Mouse (Mus musculus): ENCODE results near the gene Engase.

Gene Engase

DNA sequence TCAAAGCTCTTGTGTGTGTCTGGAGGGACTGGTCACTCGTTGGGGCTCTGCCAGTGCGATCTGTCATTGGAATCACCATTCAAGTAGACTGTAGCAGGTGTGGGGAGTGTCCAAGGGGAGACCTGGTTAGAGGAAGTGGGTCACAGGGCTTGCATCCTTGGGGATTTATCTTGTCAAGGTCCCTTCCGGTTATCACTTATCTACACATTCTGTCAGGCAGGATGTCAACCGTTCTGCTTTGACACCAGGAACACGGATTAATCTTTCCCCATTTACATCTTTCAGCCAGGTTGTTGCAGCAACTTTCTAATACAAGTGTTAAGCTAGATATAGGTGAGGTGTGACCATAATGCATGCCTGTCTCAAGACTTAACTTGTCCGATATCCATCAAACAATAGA, 20.8 kb upstream of the Engase start:
- DNase-seq (ENCODE audit: low spot score), result no peak

- no peak for DNase-seq (ENCODE audit: low spot score)
Measured at GRCm38 (mm10) chr11:118456937-118457336, 19.7 kb upstream of the Engase start.

DNA sequence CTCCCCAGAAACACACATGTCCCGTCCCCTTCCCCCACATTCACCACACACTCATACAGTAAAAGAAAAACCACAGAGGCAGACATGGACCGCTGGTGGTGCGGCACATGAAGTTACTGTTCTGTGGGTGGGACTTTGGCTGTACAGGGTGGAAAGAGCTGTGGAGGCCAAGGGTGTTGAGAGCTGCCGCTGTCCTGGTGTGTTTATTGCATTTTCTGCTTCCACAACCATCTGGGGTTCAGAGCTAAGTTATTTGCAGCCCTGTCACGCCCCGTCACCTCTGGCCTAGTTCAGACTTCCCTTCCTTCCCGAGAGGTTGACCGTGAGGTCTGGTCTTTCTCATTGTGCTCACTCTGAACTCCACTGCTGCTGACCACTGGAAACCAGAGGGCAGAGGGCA, 17.6 kb upstream of the Engase start:
- no peak for DNase-seq (ENCODE audit: low spot score)

GRCm38 (mm10) chr11:118459536-118459935, 17.1 kb upstream of the Engase start:
- DNase-seq (ENCODE audit: low spot score), result no peak

DNA sequence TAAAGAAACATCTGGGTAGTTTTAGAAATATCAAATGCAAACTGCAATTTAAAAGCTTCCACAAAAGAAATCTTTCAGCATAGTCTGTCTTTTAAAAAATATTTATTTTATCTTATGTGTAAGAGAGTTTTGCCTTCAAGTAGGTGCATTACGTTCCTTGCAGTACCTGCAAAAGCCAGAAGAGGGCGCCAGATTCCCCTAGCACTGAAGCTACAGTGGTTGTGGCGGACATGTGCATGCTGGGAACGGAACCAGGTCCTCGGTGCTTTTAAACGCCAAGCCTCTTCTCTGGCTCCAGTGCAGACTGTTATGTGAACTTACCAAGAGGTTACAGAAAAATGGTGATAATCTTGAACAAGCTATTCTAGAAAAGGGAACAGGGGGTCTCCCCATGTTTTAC, 16.3 kb upstream of the Engase start:
- peak; percentile 29 for DNase-seq (ENCODE audit: low spot score)

- no peak for DNase-seq (ENCODE audit: low spot score)
Measured at GRCm38 (mm10) chr11:118467441-118468035, 9.1 kb upstream of the Engase start.

DNA sequence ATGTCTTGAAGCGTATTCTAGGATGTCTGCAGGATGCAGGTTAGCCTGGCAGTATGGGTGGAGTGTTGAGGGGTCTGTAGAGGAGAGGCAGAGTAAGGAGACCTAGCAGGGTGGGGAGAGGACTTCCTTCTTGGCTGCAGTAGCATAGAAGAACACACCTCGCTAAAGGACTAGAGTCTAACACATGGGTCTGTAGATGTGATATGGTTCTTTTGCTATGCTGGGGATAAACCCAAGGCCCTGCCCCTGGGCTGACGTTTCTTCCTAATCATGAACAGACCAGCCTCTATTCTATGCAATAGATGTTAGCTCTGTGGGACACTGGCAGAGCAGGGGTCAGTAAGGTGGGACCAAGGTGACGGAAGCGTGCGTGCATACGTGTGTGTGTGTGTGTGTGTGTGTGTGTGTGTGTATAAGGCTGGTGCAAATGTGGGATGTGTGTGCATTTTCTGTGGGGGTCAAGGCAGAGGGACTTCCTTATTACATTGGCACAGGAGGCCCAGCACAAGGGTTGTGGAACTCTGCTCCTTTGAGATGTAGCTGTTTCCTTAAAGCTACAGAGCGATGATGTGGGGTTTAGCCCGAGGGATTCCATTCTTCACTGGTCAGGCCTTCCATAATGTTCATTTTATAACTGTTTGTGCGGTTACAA, 7.0 kb upstream of the Engase start:
- DNase-seq (ENCODE audit: low spot score), result no peak

DNA sequence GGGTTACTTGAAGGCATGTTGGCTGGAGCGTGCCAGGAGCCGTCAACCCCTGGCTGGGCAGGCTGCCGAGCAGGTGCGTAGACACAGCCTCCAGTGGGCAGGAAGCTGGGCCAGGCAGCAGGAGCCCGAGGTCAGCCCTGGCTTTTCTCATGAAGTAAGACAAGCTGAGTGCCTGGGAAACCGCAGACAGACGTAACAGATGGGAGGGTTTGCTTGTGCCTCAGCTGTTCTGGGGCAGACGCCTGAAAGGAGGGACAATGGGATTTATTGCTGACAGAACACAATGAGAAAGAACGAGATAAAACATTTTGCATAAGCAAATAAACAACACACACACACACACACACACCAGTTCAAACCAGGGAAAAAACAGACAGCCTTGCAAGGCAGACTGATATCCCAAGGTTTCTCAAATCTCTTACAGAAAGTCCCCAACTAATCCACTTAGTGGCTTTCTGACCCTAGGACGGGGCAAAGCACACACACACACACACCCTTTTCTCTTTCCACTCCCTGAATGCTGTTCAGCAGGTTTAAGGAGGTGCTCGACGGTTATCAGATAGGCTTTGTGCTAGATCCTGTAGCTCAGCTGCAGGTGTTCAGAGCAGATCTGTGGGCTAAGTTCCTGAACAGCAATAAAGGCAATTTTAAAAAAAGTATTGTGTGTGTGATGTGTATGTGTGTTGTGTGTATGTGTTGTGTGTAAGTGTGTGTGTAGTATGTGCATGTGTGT, 6.2 kb upstream of the Engase start:
- no peak for DNase-seq (ENCODE audit: low spot score)

GRCm38 (mm10) chr11:118471676-118472075, 5.0 kb upstream of the Engase start:
- no peak for DNase-seq (ENCODE audit: low spot score)

DNA sequence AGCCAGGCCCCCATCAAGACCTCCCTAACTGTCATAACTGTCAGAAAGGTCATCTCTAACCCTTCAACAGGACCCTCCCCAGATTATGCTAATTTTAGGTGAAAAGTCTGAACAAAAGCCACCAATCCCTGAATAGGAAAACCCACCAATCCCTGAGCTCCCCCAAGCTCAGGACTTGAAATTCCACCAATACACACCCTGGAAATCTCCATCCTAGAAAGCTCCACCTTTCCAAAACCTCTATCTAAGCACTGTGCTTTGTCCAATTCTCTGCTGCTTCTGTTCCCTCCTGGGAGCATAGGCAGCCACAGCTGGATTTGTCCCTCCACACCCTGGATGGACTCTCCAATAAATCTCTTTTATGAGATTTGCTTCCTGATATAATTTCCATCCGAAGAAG, 3.5 kb upstream of the Engase start:
- DNase-seq (ENCODE audit: low spot score), result no peak

DNA sequence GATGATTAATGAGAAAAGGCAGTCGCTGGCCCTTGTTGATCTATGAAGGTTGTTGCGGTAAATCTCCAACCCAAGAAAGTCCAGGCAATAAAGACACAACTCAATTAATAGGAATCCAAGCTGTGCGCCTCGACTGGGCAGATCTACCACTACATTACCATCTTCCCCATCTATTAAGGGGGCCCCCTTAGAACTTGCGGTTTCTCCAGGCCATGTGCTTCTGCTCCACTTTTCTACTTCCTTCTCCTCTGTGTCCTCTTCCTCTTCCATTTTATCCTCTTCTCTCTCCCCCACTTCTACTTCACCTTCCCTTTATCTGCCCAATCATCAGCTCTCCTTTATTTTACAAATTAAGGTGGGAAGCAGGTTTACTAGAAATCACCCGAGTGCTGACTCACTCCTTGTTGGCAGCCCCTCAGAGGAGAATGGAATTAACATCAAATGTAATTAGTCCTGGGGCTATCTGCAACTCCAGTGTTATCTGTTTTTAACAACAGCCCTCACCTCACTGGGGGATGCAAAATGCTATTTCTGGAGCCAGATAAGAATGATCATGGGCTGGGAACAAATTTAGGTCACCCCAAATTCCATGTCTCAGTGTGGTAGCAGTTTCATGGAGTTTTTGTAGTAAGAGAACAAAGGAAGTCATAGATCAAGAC, 2.7 kb upstream of the Engase start:
- DNase-seq (ENCODE audit: low spot score), result no peak

DNA sequence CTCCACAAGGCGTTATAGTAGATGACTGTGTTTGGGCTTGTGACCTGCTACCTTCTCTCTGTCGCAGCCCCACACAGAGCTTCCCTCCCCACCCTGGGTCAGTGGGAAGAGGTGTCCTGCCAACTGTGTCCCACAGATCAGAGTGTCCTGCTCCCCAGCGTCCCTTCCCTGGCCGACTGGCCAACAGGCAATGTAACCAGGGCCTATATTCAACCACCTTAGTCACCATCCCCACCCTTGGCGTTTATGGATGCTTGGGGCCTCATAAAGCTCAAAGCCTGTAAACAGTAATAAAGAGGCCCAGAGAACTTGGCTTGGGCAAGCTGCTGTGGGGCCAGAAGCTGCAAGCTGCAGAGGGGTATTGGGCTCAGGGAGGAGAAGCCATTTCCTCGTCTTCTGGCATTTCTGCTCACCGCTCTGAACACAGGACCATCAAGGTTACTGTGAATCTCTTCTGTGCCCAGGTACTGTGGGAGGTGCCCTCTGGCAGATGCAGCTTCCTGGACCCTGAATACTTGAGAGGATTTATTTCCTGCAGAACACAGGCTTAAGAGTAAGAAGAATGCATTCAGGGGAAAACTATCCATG, 1.0 kb upstream of the Engase start:
- no peak for DNase-seq (ENCODE audit: low spot score)

DNA sequence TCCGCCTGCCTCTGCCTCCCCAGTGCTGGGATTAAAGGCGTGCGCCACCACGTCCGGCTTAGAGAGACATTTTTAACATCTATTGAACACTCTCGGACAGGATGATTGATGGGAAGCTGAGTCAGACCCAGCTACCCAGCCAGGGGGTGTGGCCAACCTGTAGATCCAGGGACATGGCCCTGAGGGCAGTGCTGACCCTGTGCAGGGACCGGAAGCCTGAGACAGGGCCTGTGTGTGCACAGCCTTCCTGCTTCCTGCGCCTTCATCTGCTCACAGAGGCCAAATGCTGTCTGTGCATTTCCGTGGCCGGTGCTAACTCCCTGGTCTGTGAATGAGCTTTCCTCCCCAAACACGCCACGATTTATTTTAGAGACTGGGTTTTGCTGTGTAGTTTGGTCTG, 3.1 kb downstream of the Engase start:
- no peak for DNase-seq (ENCODE audit: low spot score)

DNA sequence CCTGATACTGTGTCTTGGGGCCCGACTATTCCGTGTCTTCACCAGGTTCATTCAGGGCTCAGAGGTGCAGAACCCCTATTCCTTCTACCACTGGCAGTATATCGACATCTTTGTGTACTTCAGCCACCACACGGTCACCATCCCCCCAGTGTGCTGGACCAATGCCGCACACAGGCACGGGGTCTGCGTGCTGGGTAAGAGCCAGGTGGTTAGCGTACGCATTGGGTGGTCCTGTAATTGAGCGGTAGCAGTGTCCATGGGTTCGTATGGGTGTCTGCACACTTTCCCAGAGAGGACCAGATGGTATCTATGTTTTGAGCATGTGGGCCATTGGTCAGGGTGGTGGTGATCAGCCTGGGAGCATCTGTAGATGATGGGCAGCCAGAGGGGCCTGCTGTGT, 4.6 kb downstream of the Engase start:
- DNase-seq (ENCODE audit: low spot score), result no peak

- no peak for DNase-seq (ENCODE audit: low spot score)
Measured at GRCm38 (mm10) chr11:118481751-118482150, 5.1 kb downstream of the Engase start.

DNA sequence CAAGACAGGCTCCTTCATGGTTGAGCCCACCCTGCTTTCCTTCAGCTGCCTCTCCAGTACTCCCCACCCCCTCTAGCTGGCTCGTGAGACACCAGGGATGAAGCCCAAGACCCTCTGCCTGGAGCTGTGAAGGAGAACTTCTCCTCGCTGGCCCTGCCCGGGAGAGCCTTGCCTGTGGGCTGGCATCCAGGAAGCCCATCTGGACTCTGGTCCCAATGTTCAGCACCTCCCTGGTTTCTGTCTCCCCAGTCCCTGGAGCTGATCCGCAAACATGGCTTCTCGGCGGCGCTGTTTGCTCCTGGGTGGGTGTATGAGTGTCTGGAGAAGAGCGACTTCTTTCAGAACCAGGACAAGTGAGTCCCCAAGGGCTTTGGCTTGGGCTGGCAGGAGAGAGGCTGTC, 7.5 kb downstream of the Engase start:
- DNase-seq (ENCODE audit: low spot score), result no peak

DNA sequence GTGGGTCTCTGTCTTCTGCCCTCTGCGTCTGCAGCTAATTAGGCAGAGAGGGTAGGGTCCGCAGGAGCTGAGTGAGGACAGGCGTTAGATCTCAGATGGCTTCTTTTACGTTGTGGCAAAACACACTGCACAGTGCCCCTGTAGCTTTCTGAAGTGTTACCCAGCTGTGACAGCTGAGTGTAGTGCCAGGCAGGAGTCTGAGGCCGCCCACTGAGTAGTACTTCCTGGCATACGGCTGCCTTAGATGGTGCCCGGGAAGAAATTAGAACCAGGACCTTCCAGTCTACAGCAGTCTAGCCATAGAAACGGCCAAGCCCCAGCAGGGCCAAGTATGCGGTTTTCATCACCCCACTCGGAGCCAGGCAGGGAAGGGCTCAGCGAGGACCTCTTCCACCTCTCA, 8.7 kb downstream of the Engase start:
- DNase-seq (ENCODE audit: low spot score), result no peak

DNA sequence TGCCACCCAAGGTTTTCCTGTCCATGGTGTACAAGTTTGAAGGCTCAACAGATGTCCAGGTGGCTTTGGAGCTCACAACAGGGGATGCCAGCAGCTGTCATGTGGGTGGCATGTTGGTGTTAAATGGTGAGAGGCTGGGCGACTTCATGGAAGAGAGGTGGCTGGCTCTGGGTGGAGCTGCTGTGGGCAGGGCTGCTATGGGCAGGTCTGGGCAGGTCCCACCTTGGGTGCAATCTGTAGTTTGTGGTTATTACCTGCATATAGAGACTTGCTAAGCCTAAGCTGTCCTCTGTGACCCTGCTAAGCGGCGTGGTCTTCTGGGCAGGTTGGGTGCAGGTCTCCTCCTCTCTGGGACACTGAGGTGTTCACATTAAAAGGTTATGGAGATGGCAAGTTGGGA, 9.2 kb downstream of the Engase start:
- DNase-seq (ENCODE audit: low spot score), result no peak

- DNase-seq (ENCODE audit: low spot score), result no peak
Measured at GRCm38 (mm10) chr11:118486281-118486680, 9.7 kb downstream of the Engase start.

DNA sequence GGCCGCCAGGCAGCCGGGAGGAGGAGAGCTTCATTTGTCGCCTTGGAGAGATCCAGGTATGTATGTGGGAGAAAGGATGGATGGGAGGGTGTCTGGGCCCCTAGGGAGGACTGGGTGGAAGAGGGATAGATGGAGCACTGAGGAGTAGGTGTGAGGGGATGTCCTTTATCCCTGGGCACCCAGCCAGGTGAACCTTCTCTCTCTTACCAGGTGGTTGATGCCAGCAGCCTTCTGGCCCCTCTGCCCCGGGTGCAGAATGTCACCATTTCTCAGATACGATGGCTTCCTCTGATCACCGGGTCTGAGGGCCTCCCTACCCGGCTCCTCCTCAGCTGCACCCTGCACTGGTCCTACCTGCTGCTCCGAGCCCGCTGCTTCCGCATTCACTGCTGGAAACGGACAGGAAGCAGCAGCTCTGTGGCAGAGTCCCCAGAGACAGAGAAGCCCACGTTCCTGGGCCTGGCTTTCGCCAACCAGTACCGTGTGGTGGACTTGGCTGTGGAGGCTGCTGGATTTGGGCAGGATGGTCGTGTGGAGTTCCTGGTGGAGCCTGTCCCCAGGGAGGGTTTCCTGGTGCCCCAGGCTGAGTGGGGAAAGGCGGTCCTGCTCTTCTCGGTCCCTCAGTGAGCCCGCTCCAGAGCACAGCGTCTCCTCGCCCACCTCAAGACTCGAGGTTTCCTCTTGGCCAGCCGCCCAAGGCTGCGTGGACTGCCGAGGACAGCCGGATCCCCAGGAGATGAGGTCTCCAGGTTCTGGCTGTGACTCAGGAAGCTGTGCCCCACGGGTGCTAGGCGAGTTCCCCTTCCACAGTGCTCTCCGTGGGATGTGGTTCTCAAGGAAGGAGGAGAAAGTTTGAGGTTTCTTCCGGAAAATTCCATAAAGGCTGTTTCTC, 10.5 kb downstream of the Engase start:
- DNase-seq (ENCODE audit: low spot score), result no peak

DNA sequence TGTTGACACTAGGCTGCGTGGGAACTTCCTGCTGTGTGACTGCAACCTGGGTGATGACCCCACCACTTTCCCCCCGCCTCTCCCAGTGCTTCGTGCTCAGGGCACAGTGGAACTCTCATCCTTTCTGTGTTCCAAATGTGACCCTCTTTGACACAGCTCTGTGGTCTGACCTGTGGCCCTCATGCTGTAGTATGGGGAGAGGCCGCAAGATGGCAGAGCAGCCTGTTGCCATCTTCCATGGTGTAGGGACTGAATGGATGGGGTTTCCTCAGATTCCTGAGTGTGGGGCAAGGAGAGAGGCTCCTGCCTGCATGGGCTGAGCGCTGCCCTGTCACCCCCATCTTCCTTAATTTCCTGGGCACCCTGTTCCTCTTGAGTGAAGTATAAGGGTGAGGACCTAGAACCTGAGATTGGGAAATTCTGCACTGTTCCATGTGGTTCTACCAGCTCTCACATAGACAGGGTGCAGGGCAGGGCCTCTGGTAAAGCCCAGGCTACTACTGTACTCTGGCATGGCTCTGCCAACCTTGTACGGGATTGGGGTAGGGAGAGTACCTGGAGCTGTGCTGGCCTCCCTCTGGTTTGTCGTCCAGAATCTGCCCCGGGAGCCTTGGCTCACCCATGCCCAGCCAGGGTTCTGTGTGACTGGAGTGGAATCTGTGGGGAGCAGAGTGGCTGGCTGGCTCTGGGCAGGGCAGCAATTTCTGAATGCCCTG, 11.7 kb downstream of the Engase start:
- no peak for DNase-seq (ENCODE audit: low spot score)

Data from spleen, adult 12 weeks (tissue).